Mouse (Mus musculus): ENCODE measurements around the gene Ly6g5c.

The Ly6g5c gene

DNA sequence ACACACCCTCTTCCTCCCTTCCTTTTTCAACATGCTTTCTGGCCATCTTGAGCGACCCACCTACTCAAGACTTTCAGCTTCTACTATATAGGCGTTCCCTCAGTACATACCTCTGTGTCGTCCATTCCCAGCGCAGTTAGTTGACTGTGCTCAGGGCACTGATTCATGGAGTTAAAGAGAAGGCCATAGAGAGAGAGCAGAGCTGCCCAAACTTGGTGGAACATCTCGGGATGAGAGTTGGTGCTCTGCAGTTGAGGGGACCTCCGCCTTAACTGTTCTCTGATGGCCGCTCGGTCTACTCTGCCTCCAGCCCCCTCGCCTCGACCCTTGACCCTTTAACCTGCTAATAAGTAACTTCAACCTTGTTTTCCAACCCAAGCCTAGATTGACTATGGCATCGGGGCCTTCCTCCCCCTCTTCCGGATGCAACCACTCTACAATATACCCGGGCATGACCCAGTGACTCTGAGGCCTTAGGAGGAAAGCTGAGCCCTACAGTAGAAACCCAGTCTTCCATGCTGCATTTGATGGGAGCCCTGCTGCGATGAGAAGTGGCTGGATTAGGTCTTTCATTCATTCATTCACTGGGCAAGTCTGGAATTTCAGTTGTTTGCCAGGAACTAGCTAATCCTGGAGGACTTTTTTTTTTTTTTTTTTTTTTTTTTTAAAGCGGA, 23.6 kb downstream of the Ly6g5c start, which contains the start of gene Apom:
Gene Apom, minus strand, starts transcription at position 551 of the 674 bp plus-strand sequence.
- in situ Hi-C loops (cut with MboI; ENCODE audit: unreplicated experiment in 2 of 2) = loop anchor here in 1 of 2 experiments (25.0 kb wide), 1 partner anchor 381 kb away; the partner anchor contains the start of genes Cchcr1, Pou5f1 and Tcf19

DNA sequence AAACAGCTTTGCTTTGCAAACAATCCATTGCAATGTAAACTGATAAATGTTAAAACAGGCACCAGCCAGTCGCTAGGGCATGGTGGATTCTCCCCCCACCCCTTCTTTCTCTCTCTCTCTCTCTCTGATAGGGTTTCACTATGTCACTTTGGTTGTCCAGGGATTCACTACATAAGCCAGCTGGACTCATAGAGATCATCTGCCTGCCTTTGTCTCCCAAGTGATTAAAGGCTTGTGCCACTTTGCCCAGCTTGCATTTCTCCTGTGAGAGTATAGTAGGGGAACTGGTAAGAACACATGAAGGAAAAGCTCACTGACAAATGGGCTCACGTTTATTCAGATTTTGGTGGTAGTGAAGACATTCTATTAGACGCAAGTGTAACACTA, 24.1 kb downstream of the Ly6g5c start:
- in situ Hi-C loops (cut with MboI; ENCODE audit: unreplicated experiment in 2 of 2) = loop anchor here in 1 of 2 experiments (25.0 kb wide), 1 partner anchor 380 kb away; the partner anchor contains the start of genes Cchcr1, Pou5f1 and Tcf19

DNA sequence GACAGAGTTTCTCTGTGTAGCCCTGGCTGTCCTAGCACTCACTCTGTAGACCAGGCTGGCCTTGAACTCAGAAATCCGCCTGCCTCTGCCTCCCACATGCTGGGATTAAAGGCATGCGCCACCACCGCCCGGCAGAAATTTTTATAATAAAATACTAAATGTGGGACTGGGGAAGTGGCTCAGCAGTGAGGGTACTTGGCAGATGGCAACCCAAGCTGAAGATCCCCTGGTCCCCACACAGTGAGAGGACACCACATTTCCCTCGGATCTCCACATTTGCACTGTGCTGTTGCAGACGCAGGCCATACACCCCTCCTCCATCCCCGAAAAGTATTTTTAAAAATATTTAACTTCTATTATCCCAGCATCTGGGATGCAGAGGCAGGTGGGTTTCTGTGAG, 25.4 kb downstream of the Ly6g5c start:
- in situ Hi-C loops (cut with MboI; ENCODE audit: unreplicated experiment in 2 of 2) = loop anchor here in 1 of 2 experiments (25.0 kb wide), 1 partner anchor 379 kb away; the partner anchor contains the start of genes Cchcr1, Pou5f1 and Tcf19

DNA sequence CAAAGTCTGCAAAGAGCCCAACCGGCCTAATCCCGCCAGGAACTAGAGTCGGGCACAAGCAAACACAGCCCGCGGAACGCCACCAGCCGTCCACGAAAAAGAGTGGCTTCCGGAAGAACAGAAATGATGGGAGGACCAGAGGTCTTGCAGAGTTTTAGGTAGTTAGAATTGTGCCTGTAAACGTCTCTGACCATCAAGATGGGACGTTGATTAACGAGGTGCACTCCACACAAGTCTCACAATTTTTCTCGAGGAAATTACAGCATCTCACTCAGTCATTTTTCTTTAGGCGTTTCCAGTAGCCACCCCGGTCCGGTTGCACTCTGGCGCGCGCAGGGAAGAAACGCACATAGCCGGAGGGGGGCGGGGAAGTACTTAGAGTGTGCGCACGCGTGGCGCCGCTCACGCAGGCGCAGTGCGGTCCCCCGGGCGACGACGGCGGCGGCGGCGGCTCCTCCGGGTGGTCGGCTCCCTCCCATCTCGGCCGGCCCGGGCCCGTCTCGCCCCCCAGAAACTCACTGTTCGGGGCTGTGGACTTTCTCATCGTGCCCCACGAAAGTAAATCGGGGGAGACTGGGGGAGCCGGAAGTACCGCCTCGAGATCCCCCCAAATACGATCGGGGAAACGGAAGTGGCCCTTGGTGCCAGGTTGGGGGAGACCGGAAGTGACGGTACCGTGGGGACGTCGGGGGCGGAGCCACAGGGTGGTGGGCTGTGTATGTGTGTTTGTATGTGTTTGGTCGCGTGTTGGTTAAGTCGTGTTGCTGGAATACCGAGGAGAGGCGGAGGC, 26.9 kb downstream of the Ly6g5c start, which contains the start of gene Bag6:
Gene Bag6, plus strand, starts transcription at position 378 of the 790 bp plus-strand sequence.
- in situ Hi-C loops (cut with MboI; ENCODE audit: unreplicated experiment in 2 of 2) = loop anchor here in 1 of 2 experiments (25.0 kb wide), 1 partner anchor 377 kb away; the partner anchor contains the start of genes Cchcr1, Pou5f1 and Tcf19

DNA sequence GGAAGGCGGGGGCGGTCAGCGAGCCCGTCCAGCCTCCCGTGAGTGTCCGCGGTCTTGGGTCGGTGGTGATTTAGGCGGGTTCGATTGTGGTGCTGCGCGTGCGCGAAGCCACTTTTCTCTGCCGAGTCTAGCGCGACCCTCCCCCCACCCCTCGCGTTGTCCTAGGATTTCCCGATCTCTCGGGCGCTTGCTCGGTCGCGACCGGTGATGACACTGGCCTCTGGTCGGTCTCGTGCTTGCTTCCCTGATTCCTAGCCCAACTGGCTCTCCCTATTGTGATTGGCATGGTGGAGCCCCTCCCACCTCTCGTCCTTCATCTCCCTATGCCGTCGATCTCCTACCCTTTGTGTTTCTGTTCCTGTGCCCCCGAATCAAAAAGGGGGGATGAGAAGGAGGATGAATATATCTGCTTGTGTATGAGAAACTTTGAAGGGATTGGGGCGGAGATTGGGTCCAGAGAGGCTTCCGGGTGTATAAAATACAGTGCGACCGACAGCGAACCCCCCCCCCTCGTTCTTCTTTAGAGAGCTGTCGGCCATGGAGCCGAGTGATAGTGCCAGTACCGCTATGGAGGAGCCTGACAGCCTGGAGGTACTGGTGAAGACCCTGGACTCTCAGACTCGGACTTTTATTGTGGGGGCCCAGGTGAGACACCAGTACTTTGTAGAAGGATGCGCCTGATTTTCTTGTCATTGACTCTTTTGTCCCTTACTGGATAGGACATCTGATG, 27.7 kb downstream of the Ly6g5c start:
- in situ Hi-C loops (cut with MboI; ENCODE audit: unreplicated experiment in 2 of 2) = loop anchor here in 1 of 2 experiments (25.0 kb wide), 1 partner anchor 377 kb away; the partner anchor contains the start of genes Cchcr1, Pou5f1 and Tcf19

DNA sequence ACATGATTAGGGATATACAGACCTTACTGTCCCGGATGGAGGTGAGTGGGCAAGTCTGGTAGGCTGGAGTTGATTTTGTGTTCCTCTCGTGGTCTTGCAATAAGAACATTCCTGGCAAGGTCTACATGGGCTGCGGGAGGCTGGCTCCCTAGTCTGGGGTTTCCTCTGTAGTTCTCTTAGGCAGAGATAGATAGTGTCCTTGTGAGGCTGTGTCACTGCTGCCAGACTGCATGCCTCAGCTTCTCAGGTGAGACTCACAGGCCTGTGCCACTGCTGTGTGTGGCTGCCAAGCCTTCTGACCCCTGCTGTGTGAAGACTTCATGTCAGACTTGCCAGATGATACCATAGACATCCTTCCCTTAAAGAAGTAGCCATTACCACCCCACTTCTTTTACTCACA, 31.2 kb downstream of the Ly6g5c start:
- in situ Hi-C loops (cut with MboI; ENCODE audit: unreplicated experiment in 2 of 2) = loop anchor here in 1 of 2 experiments (25.0 kb wide), 1 partner anchor 373 kb away; the partner anchor contains the start of genes Cchcr1, Pou5f1 and Tcf19

DNA sequence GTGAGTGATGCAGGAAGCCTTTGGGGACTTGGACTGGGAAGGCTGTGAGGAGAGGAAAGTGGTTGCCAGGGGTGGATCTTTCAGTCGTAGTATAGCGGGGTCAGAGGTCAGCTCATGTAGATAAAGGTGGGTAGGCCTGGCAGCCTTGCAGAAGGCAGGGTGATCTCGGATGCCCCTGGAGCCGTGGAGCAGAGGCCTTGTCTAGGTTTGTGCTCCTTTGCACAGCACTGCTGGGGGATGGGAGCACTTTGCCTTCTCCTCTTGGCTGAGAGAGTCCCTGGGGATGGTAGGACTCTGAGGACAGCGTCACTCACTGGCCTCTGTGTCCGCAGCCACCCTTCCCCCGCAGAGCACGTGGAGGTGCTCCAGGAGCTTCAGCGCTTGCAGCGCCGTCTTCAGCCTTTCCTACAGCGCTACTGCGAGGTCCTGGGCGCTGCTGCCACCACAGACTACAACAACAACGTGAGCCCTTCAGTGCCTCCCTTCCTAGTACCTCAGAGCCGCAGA, 32.5 kb downstream of the Ly6g5c start:
- in situ Hi-C loops (cut with MboI; ENCODE audit: unreplicated experiment in 2 of 2) = loop anchor here in 1 of 2 experiments (25.0 kb wide), 1 partner anchor 372 kb away; the partner anchor contains the start of genes Cchcr1, Pou5f1 and Tcf19

DNA sequence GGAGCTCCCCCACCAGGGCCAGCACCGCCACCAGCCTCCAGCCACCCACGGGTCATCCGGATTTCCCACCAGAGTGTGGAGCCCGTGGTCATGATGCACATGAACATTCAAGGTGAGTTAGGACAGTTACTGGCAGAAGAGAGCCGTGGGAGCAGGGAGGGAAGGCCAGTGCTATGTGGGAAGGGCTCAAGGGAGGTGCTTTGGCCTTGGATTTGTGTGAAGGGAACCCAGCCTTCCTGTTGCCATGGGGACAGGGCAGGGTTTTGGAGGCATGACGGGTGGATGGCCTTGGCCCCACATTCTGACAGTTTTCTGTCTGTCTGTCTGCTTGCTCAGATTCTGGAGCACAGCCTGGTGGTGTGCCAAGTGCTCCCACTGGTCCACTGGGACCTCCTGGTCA, 33.9 kb downstream of the Ly6g5c start:
- in situ Hi-C loops (cut with MboI; ENCODE audit: unreplicated experiment in 2 of 2) = loop anchor here in 1 of 2 experiments (25.0 kb wide), 1 partner anchor 370 kb away; the partner anchor contains the start of genes Cchcr1, Pou5f1 and Tcf19

DNA sequence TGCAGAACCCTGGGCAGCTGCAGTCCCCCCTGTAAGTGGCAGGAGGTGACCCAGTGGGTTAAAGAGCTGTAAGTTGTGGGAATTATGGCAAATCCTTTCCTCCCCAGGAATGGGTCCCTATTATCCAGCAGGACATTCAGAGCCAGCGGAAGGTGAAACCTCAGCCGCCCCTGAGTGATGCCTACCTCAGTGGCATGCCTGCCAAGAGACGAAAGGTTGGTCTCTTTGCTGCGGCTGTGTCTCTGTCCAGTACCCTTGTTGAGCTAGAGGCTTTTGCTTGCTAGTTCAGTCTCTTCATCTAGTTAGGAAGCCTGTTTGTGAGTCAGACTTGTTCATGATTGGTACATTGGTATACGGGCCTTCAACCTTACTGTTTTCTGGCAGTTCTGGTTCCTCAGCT, 38.1 kb downstream of the Ly6g5c start:
- in situ Hi-C loops (cut with MboI; ENCODE audit: unreplicated experiment in 2 of 2) = loop anchor here in 1 of 2 experiments (25.0 kb wide), 1 partner anchor 366 kb away; the partner anchor contains the start of genes Cchcr1, Pou5f1 and Tcf19

DNA sequence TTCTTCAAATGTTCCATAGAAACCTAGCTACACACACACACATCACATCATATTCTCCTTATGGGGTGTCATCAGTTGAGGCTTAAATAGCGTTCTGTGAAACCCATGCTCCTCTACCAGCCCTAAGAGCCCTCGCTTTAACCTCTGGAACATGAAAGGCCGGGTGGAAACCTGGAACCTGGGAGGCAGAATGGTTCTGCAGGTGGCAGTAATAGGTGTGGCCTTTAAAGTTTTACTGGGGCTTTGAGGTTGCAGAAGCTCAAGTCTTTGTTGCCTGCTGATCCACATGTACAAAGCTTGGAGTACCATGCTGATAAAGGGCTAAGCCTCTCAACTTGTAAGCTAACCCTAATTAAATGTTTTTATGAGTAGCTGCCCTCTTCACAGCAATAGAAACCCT, 39.3 kb downstream of the Ly6g5c start:
- in situ Hi-C loops (cut with MboI; ENCODE audit: unreplicated experiment in 2 of 2) = loop anchor here in 1 of 2 experiments (25.0 kb wide), 1 partner anchor 365 kb away; the partner anchor contains the start of genes Cchcr1, Pou5f1 and Tcf19

DNA sequence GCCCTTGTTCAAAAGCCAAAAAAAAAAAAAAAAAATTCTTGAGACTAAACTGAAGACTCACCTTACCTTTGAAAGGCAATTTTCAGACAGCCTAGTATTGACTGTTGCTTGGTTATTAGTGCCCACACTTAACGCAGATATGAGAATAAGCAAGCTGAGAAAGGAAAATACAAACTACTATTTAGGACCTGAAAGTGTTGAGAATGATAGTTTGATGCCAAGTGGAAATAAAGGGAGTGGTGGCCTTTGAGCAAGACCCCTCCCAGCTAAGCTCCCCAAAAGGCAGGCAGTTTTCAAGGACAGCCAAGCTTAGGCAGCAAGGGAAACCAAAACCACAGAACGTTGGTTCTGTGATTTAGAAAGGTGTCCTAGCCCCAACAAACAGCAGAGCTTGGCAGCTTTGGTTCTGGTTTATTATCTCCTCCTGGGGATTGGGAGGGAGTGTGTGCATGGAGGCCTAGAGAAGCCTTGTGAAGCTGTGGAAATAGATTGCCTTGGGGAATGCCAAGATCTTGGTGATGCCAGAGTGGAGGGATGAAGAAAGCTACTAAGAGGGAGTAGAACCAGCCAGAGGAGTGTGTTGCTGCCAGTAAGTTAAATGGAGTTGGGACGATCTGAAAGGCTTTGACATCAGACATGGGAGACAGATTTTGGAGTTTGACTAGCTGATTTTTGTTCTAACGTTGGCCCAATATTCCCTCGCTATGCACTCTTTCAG, 40.0 kb downstream of the Ly6g5c start:
- in situ Hi-C loops (cut with MboI; ENCODE audit: unreplicated experiment in 2 of 2) = loop anchor here in 1 of 2 experiments (25.0 kb wide), 1 partner anchor 364 kb away; the partner anchor contains the start of genes Cchcr1, Pou5f1 and Tcf19

DNA sequence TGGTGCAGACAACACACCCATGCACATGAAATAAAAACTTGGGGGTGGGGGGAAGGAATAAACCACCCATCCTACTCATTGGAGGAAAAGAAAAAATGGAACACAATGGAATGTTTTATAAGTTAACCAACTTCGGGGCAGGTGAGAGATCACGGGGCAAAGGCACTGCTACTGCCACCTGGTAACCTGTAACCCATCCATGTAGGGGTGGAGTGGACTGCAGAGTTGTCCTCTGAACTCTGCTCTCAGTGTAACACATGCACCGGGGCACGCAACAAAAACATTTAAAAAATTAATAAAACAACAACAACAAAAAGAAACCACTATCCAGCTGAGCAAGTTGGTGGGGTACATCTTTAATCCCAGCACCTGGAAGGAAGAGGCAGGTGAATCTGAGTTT, 44.0 kb downstream of the Ly6g5c start:
- in situ Hi-C loops (cut with MboI; ENCODE audit: unreplicated experiment in 2 of 2) = no loop called here

DNA sequence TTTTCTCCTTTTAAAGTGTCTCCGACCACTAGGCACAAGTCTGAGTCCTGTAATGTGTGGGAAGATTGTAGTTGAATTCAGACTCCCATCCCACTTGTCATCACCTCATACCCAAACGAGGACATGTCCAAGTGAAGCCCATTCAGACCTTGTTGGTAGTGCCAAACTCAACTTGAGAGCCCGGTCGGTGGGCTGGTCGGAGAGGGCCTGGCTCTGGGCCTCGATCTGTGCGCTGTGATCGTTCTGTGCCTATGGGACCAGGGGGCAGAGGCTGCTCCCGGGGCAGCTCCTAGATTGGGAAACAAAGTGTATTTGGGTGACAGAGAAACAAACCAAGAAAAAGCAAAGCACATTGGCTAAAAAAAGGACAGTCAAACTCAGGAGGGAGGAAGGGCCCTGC, 45.0 kb downstream of the Ly6g5c start:
- in situ Hi-C loops (cut with MboI; ENCODE audit: unreplicated experiment in 2 of 2) = no loop called here

DNA sequence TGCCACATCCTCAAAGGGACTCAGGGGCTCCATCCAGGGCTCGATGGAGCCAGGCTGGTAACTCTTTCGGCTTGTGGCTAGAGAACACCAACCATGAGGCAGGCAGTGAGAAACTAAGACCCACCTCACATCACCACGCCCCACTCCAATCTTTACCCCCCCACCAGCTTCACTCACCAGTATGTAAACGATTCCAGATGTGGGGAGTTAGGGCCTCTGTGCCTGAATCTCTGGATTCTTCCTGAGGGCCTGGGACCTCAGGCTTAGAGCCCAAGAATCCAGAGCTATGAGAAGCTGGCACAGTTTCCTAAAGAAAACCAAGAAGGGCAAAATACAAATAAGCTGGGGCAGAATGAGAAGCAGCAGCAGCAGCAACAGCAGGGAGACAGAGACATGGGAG, 45.9 kb downstream of the Ly6g5c start:
- in situ Hi-C loops (cut with MboI; ENCODE audit: unreplicated experiment in 2 of 2) = no loop called here

DNA sequence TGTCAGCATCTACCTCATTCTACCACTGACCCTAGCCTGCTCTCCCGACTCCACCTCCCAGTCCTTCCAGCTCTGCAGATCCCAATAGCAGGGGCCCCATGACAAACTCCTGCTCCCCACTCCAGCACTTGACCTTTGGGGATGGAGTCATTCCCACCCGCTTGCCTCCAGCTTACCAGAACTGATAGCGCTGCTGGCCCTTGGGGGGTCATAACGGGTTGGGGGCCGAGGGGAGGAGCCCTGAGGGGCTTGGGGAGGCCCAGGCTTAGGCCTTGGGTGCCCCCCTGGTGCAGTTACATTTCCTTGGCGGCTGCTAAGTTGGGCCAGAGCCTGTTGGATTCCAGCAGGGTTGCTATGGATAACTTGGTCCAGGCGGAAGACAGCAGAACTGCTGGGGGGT, 46.5 kb downstream of the Ly6g5c start:
- in situ Hi-C loops (cut with MboI; ENCODE audit: unreplicated experiment in 2 of 2) = no loop called here

DNA sequence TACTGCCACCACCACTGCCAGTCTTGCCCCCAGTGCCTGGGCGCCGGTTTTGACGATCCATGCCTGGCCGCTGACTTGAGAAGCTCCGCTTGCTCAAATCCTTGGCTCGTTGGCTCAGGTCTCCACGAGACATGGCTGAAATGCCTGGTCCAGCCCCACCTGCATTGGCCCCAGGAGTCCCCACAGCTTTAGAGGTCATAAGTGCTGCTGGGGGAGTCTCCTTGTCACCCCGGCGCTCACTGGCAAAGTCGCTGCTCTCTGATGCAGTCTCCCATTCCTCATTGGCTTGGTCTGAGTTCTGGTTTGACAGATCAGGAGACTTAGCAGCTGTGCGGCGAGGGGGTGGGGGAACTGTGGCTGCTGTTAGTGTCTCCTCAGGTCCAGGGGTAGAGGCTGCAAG, 47.4 kb downstream of the Ly6g5c start:
- in situ Hi-C loops (cut with MboI; ENCODE audit: unreplicated experiment in 2 of 2) = no loop called here

DNA sequence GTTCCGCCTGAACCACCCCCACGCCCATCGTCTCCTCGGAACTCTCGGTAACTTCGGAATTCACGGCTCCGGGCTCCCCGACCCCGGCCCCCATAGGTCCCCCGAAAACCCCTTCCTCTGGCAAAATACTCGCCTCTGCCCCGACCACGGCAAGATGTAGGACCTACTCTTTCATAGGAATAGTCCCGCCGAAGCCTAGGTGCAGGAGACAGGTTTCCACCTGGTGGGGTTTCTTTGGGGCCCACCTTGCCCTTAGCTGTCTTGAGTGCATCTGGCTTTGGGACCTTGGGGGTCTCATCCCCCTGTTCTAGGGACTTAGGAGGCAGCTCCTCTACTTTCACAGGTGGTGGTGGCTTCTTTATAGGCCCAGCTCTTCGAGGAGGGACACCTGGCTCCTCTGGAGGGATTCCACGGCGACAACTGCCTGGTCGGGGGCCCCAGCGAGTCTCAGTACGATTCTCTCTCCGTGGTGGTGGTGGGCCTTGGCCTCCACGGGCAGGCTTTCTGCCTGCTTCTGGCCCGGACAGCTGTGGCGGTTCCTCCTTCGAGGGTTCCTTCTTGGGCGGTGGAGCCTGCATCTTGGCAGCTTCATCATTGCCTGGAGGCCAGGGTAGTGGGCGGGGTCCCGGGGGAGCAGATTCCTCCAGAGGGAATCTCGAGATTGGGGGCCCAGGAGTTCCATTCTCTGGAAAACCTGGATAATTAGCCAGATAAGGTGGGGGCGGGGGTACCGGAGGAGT, 48.6 kb downstream of the Ly6g5c start:
- in situ Hi-C loops (cut with MboI; ENCODE audit: unreplicated experiment in 2 of 2) = no loop called here

DNA sequence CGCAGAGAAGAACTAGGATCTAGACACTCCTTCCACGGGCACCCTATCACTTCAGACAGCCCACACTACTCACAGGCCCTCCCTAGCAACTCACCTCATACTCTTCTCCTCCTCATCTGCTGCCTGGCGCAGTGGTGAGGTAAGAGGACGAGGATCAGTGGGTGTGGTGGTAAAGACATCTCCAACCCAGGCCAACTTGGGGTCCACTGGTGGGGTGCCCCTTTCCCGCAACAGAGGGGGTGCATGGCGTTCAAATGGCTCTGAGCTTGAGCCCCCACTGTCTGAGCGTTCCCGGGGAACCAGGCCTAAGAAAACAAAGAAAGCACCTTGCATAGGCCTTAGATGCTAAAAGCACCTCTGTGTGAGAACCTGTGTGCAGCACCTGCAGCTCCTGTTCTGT, 49.2 kb downstream of the Ly6g5c start:
- in situ Hi-C loops (cut with MboI; ENCODE audit: unreplicated experiment in 2 of 2) = no loop called here
